In genomic region chr16:25404156-25404555, GRCm38 (mm10) we compare ENCODE assay signal across 22 mouse cellular contexts.
A peak's percentile ranks its signal among the peaks of the same experiment; 100 is the strongest.
DNase-seq lines count a peak whose midpoint lies in the region; ATAC-seq and TF ChIP-seq lines count a peak whose summit lies in the region.
"Had no signal": no experiment of that assay in that cellular context is flagged by ENCODE, and none has a peak within 500 bp of the region (broad histone marks: within the 10 kb centered on the region; RNA-seq: fewer than 3 reads in every experiment).

No protein-coding gene starts in this region.

- H3K9me3 ChIP-seq in stomach, postnatal 0 days (ENCODE audit: control insufficient read depth, low read length) = no peaks in the 10 kb centered on the region
- H3K9me3 ChIP-seq: forebrain, embryonic 15.5 days; G1E; heart, embryonic 15.5 days; kidney, embryonic 15.5 days; limb, embryonic 13.5 days; midbrain, embryonic 10.5 days had no signal

- DNase-seq in cerebellum, postnatal 14 days = peak; percentile 35 to 46
- DNase-seq in cerebellum, adult 11 months = no peak
- peak; percentile 6 for DNase-seq in layer of hippocampus, adult 11-12 months (ENCODE audit: low spot score)
- no peak for DNase-seq in layer of hippocampus, postnatal 14 days (ENCODE audit: low spot score in 2 of 2)
- peak; percentile 30 for DNase-seq in lung, postnatal 14 days
- no peak for DNase-seq in lung, adult 2 months
- no peak for DNase-seq in stomach, postnatal 0 days (ENCODE audit: low spot score)
- DNase-seq: adrenal gland, postnatal 14 days; gastrocnemius, postnatal 25 days; heart, adult 2 months; heart, postnatal 4 days; kidney, postnatal 4 days; right cerebral cortex, adult 18-20 months; thymus, postnatal 14 days had no signal

- H3K36me3 ChIP-seq in stomach, postnatal 0 days (ENCODE audit: control insufficient read depth, insufficient read depth, low read length) = no peaks in the 10 kb centered on the region
- H3K36me3 ChIP-seq: forebrain, embryonic 15.5 days; G1E; heart, embryonic 15.5 days; kidney, embryonic 15.5 days; limb, embryonic 13.5 days; midbrain, embryonic 10.5 days had no signal

- no peak overlapping the region for H3K4me3 ChIP-seq in lung, adult 2 months (replicated peaks; ENCODE audit: extremely low read depth, low read depth, low read length)
- no peak overlapping the region for H3K4me3 ChIP-seq in stomach, postnatal 0 days (ENCODE audit: low read depth, low read length)
- H3K4me3 ChIP-seq: forebrain, embryonic 15.5 days; heart, adult 2 months; heart, embryonic 15.5 days; kidney, embryonic 15.5 days; limb, embryonic 13.5 days; midbrain, embryonic 10.5 days had no signal

- no peak for ATAC-seq in stomach, postnatal 0 days (ENCODE audit: low FRiP score, low TSS enrichment)
- ATAC-seq: forebrain, embryonic 15.5 days; intestine, embryonic 16.5 days had no signal

- no peak overlapping the region for H3K4me2 ChIP-seq in stomach, postnatal 0 days (replicated peaks; ENCODE audit: low read depth)
- H3K4me2 ChIP-seq: forebrain, embryonic 15.5 days; heart, embryonic 15.5 days; kidney, embryonic 15.5 days; limb, embryonic 13.5 days had no signal

- no peaks in the 10 kb centered on the region; the same call in 1 of the 2 replicates for H3K4me1 ChIP-seq in lung, adult 2 months (ENCODE audit: control insufficient read depth, insufficient read depth, low read length)
- H3K4me1 ChIP-seq in stomach, postnatal 0 days (replicated peaks; ENCODE audit: control insufficient read depth, insufficient read depth) = peaks cover 6% of the 10 kb centered on the region; the same call in 1 of the 2 replicates

- TF ChIP-seq EP300 in stomach, postnatal 0 days (optimal IDR thresholded peaks at IDR 0.05) = no peak

- no peak overlapping the region for H3K27ac ChIP-seq in stomach, postnatal 0 days (replicated peaks)
- H3K27ac ChIP-seq: forebrain, embryonic 15.5 days; heart, adult 2 months; heart, embryonic 15.5 days; kidney, embryonic 15.5 days; limb, embryonic 13.5 days; liver, embryonic 14.5 days; midbrain, embryonic 10.5 days had no signal

- no peak overlapping the region for H3K9ac ChIP-seq in stomach, postnatal 0 days (ENCODE audit: low read length)
- H3K9ac ChIP-seq: forebrain, embryonic 15.5 days; heart, embryonic 15.5 days; kidney, embryonic 15.5 days; limb, embryonic 13.5 days; liver, embryonic 14.5 days had no signal

- no peak for TF ChIP-seq CTCF in lung, adult 2 months (IDR thresholded peaks at IDR 0.05; ENCODE audit: insufficient read depth, low read length)
- no peak for TF ChIP-seq CTCF in stomach, postnatal 0 days (IDR thresholded peaks at IDR 0.05; ENCODE audit: low read depth)

- WGBS in lung, adult 2 months = 65% methylated on average over 6 of the region's 6 CpGs
- WGBS in stomach, postnatal 0 days = 55% methylated on average over 6 of the region's 6 CpGs

- no peak for TF ChIP-seq POLR2A in lung, adult 2 months (IDR thresholded peaks at IDR 0.05; ENCODE audit: borderline replicate concordance, extremely low read depth, low read depth, low read length)

- no peaks in the 10 kb centered on the region for H3K27me3 ChIP-seq in stomach, postnatal 0 days (ENCODE audit: control insufficient read depth, insufficient read depth, low read length)
- H3K27me3 ChIP-seq: forebrain, embryonic 15.5 days; heart, embryonic 15.5 days; kidney, embryonic 15.5 days; limb, embryonic 13.5 days had no signal

Comparison
In these comparisons a context has a peak if more than half of its experiments do, and no peak if none do; other contexts are left out.
1. DNase-seq: peak in cerebellum, postnatal 14 days (2 of 2), layer of hippocampus, adult 11-12 months (single experiment) and lung, postnatal 14 days (single experiment); none in cerebellum, adult 11 months (single experiment), layer of hippocampus, postnatal 14 days (0 of 2), lung, adult 2 months (single experiment) and stomach, postnatal 0 days (single experiment).